Mouse (Mus musculus): ENCODE measurements around the gene Ptprd. TPM values are rescaled to one million over a fixed set of nuclear protein-coding genes. Genes with fewer than 3 reads are reported as not detected.
"Not testable (repeated sequence)": the region's sequence is repeated elsewhere in the genome, so short reads cannot be mapped to it uniquely, and the experiment has no call there.

Ptprd gene
- total RNA-seq, 2 experiments from 2014 or later, result 164 to 180 TPM

GRCm38 (mm10) chr4:77880213-77880612 is 331.5 kb downstream of the Ptprd start:
- DNase-seq, result no peak

- no peak for DNase-seq
These were observed 350.5 kb downstream of the Ptprd start for GRCm38 (mm10) chr4:77861269-77861668.

GRCm38 (mm10) chr4:77797391-77797790 is 414.4 kb downstream of the Ptprd start:
- DNase-seq, result not testable (repeated sequence)

- DNase-seq, result no peak
These were observed 434.5 kb downstream of the Ptprd start for GRCm38 (mm10) chr4:77777237-77777636.

GRCm38 (mm10) chr4:77763790-77764189 is 448.0 kb downstream of the Ptprd start:
- DNase-seq, result no peak

GRCm38 (mm10) chr4:77743391-77743790 is 468.4 kb downstream of the Ptprd start:
- DNase-seq, result no peak

- DNase-seq, result no peak
These were observed 489.9 kb downstream of the Ptprd start for GRCm38 (mm10) chr4:77721908-77722307.

GRCm38 (mm10) chr4:77717792-77718191 is 494.0 kb downstream of the Ptprd start:
- no peak for DNase-seq

- DNase-seq, result no peak
These were observed 501.5 kb downstream of the Ptprd start for GRCm38 (mm10) chr4:77710231-77710630.

GRCm38 (mm10) chr4:77698294-77698693 is 513.5 kb downstream of the Ptprd start:
- DNase-seq, result no peak

- no peak for DNase-seq
These were observed 536.0 kb downstream of the Ptprd start for GRCm38 (mm10) chr4:77675798-77676197.

- no peak for DNase-seq
These were observed 547.0 kb downstream of the Ptprd start for GRCm38 (mm10) chr4:77664761-77665160.

GRCm38 (mm10) chr4:77662309-77662708 is 549.5 kb downstream of the Ptprd start:
- DNase-seq, result no peak

GRCm38 (mm10) chr4:77655669-77656068 is 556.1 kb downstream of the Ptprd start:
- DNase-seq, result no peak

- peak in 1 of 2 experiments; percentile 15 for DNase-seq
These were observed 562.0 kb downstream of the Ptprd start for GRCm38 (mm10) chr4:77649615-77650325.

GRCm38 (mm10) chr4:77648911-77649310 is 562.9 kb downstream of the Ptprd start:
- DNase-seq, result no peak

GRCm38 (mm10) chr4:77647451-77648137 is 564.2 kb downstream of the Ptprd start:
- no peak for DNase-seq

- DNase-seq, result no peak
These were observed 567.3 kb downstream of the Ptprd start for GRCm38 (mm10) chr4:77644435-77644834.

- peak in 1 of 2 experiments; percentile 11 for DNase-seq
These were observed 571.7 kb downstream of the Ptprd start for GRCm38 (mm10) chr4:77640022-77640421.

GRCm38 (mm10) chr4:77613129-77613528 is 598.6 kb downstream of the Ptprd start:
- no peak for DNase-seq

GRCm38 (mm10) chr4:77586624-77587023 is 625.1 kb downstream of the Ptprd start:
- no peak for DNase-seq

- DNase-seq, result no peak
These were observed 625.5 kb downstream of the Ptprd start for GRCm38 (mm10) chr4:77586222-77586621.

GRCm38 (mm10) chr4:77558404-77559202 is 653.2 kb downstream of the Ptprd start:
- peak; percentile 34 to 45 for DNase-seq

All from layer of hippocampus, postnatal 36 days (tissue).